Mouse (Mus musculus): ENCODE measurements around the gene Nlrc5.
A peak's percentile ranks its signal among the peaks of the same experiment; 100 is the strongest.

Gene Nlrc5

GRCm38 (mm10) chr8:94524554-94524953 lies 90.4 kb downstream of the Nlrc5 start:
- DNase-seq (ENCODE audit: extremely low read depth, low read depth) = no peak

- DNase-seq (ENCODE audit: extremely low read depth, low read depth) = no peak
Measured at GRCm38 (mm10) chr8:94527178-94527577, 93.0 kb downstream of the Nlrc5 start.

GRCm38 (mm10) chr8:94528245-94528644 lies 94.1 kb downstream of the Nlrc5 start:
- peak; percentile 51 for DNase-seq (ENCODE audit: extremely low read depth, low read depth)

GRCm38 (mm10) chr8:94529875-94530274 lies 95.7 kb downstream of the Nlrc5 start:
- DNase-seq (ENCODE audit: extremely low read depth, low read depth) = no peak

GRCm38 (mm10) chr8:94530643-94531042 lies 96.5 kb downstream of the Nlrc5 start:
- no peak for DNase-seq (ENCODE audit: extremely low read depth, low read depth)

GRCm38 (mm10) chr8:94532000-94532399 lies 97.8 kb downstream of the Nlrc5 start:
- no peak for DNase-seq (ENCODE audit: extremely low read depth, low read depth)

GRCm38 (mm10) chr8:94532525-94532872 lies 98.3 kb downstream of the Nlrc5 start:
- no peak for DNase-seq (ENCODE audit: extremely low read depth, low read depth)

GRCm38 (mm10) chr8:94532873-94533671 lies 98.9 kb downstream of the Nlrc5 start, which contains the start of gene Cpne2:
Gene Cpne2 (plus strand): TSS chr8:94532990.
- no peak for DNase-seq (ENCODE audit: extremely low read depth, low read depth)

GRCm38 (mm10) chr8:94534612-94535011 lies 100.5 kb downstream of the Nlrc5 start:
- DNase-seq (ENCODE audit: extremely low read depth, low read depth) = no peak

GRCm38 (mm10) chr8:94535631-94536030 lies 101.5 kb downstream of the Nlrc5 start:
- no peak for DNase-seq (ENCODE audit: extremely low read depth, low read depth)

GRCm38 (mm10) chr8:94537456-94537855 lies 103.3 kb downstream of the Nlrc5 start:
- DNase-seq (ENCODE audit: extremely low read depth, low read depth) = no peak

GRCm38 (mm10) chr8:94540025-94540424 lies 105.9 kb downstream of the Nlrc5 start:
- DNase-seq (ENCODE audit: extremely low read depth, low read depth) = no peak

GRCm38 (mm10) chr8:94540889-94541795 lies 107.0 kb downstream of the Nlrc5 start:
- no peak for DNase-seq (ENCODE audit: extremely low read depth, low read depth)

GRCm38 (mm10) chr8:94543981-94544380 lies 109.8 kb downstream of the Nlrc5 start:
- DNase-seq (ENCODE audit: extremely low read depth, low read depth) = no peak

GRCm38 (mm10) chr8:94549041-94549440 lies 114.9 kb downstream of the Nlrc5 start:
- DNase-seq (ENCODE audit: extremely low read depth, low read depth) = no peak

- peak; percentile 52 for DNase-seq (ENCODE audit: extremely low read depth, low read depth)
Measured at GRCm38 (mm10) chr8:94549482-94549881, 115.3 kb downstream of the Nlrc5 start.

GRCm38 (mm10) chr8:94549998-94550397 lies 115.8 kb downstream of the Nlrc5 start:
- DNase-seq (ENCODE audit: extremely low read depth, low read depth) = no peak

GRCm38 (mm10) chr8:94551471-94552422 lies 117.6 kb downstream of the Nlrc5 start:
- no peak for DNase-seq (ENCODE audit: extremely low read depth, low read depth)

GRCm38 (mm10) chr8:94552696-94553095 lies 118.5 kb downstream of the Nlrc5 start:
- no peak for DNase-seq (ENCODE audit: extremely low read depth, low read depth)

- DNase-seq (ENCODE audit: extremely low read depth, low read depth) = no peak
Measured at GRCm38 (mm10) chr8:94557281-94557680, 123.1 kb downstream of the Nlrc5 start.

- DNase-seq (ENCODE audit: extremely low read depth, low read depth) = no peak
Measured at GRCm38 (mm10) chr8:94561256-94561655, 127.1 kb downstream of the Nlrc5 start.
